Mouse (Mus musculus) liver, embryonic 11.5 days (tissue): ENCODE data around the gene Mybbp1a. TPM values are rescaled to one million over a fixed set of nuclear protein-coding genes. Genes with fewer than 3 reads are reported as not detected.

Source experiments
- ATAC-seq: fragments of 200-750 bp; cut with Nextera tagmentation; replicated peaks from 2 replicates; pipeline ENCODE4 v1.8.0; 2017; ENCODE audit warnings: moderate number of reproducible peaks, mild to moderate bottlenecking, moderate TSS enrichment, moderate library complexity; ENCODE audit not compliant: low FRiP score
- DNase-seq: peaks from one replicate; pipeline ENCODE4 v3.0.0-alpha.2; 2017; ENCODE audit warnings: low spot score
- H3K27ac ChIP-seq: fragments of 300-500 bp; sonication (generic); 2 replicates; pipeline ENCODE4 v1.5.1; 2014; ENCODE audit warnings: mild to moderate bottlenecking, low read depth, low read length, control low read depth
- H3K27me3 ChIP-seq: fragments of 300-500 bp; sonication (generic); replicated peaks from 2 replicates; pipeline ENCODE4 v1.6.1; 2014; ENCODE audit warnings: low read length, mixed read lengths; ENCODE audit not compliant: control insufficient read depth, insufficient read depth
- H3K36me3 ChIP-seq: fragments of 300-500 bp; sonication (generic); 2 replicates; pipeline ENCODE4 v1.6.1; 2014; ENCODE audit warnings: mild to moderate bottlenecking, low read length, moderate library complexity, mixed read lengths; ENCODE audit not compliant: control insufficient read depth, insufficient read depth
- H3K4me1 ChIP-seq: fragments of 300-500 bp; sonication (generic); replicated peaks from 2 replicates; pipeline ENCODE4 v1.6.1; 2014; ENCODE audit warnings: low read length, mixed read lengths; ENCODE audit not compliant: control insufficient read depth, insufficient read depth
- H3K4me2 ChIP-seq: fragments of 300-500 bp; sonication (generic); 2 replicates; pipeline ENCODE4 v1.6.1; 2014; ENCODE audit warnings: mild to moderate bottlenecking, control low read depth, moderate library complexity
- H3K4me3 ChIP-seq: fragments of 300-500 bp; sonication (generic); 2 replicates; pipeline ENCODE4 v1.5.1; 2014; ENCODE audit warnings: low read depth, low read length, control low read depth
- H3K9ac ChIP-seq: fragments of 300-500 bp; sonication (generic); 2 replicates; pipeline ENCODE4 v1.6.1; 2014; ENCODE audit warnings: low read depth, low read length, control low read depth
- H3K9me3 ChIP-seq: fragments of 300-500 bp; sonication (generic); 2 replicates; pipeline ENCODE4 v1.6.1; 2016; ENCODE audit warnings: low read length, inconsistent platforms, mixed read lengths; ENCODE audit not compliant: control insufficient read depth
- WGBS: fragments of 180-500 bp; shearing (Covaris S2); extraction: QIAGEN DNeasy Blood & Tissue Kit; methylation state at CpG from one replicate; pipeline ENCODE4 v1.1.7; 2014; 5-methylcytosine and 5-hydroxymethylcytosine counted together
- polyA plus RNA-seq: library from polyadenylated mRNA; unstranded; fragments of >200 nt; fragmentation: Nextera tagmentation; extraction: Ambion mirVana; gene quantifications from 2 replicates; pipeline ENCODE4 v1.2.1, GENCODE M21; 2014

Gene Mybbp1a
- polyA plus RNA-seq, 1 experiment from 2014 or later, result 263 TPM

GRCm38 (mm10) chr11:72464821-72465220, 23.7 kb downstream of the Mybbp1a start:
- ATAC-seq (no peak), DNase-seq (no peak)
- no peak overlapping the region for H3K4me3 ChIP-seq
- H3K27ac ChIP-seq, result no peak overlapping the region
- no peaks in the 10 kb centered on the region for H3K27me3 ChIP-seq
- WGBS, result 78% methylated on average over 3 of the region's 3 CpGs
- H3K9me3 ChIP-seq, result no peaks in the 10 kb centered on the region
- H3K4me1 ChIP-seq, result peaks cover 62% of the 10 kb centered on the region
- peaks cover 5% of the 10 kb centered on the region; the same call in 1 of the 2 replicates for H3K36me3 ChIP-seq
- H3K4me2 ChIP-seq, result no peak overlapping the region
- no peak overlapping the region for H3K9ac ChIP-seq

GRCm38 (mm10) chr11:72465978-72466693, 25.0 kb downstream of the Mybbp1a start:
- no peaks in the 10 kb centered on the region for H3K9me3 ChIP-seq
- peaks cover 5% of the 10 kb centered on the region; the same call in 1 of the 2 replicates for H3K36me3 ChIP-seq
- ATAC-seq, result peak; percentile 42; the same call in 1 of the 2 replicates
- peak overlapping the region; percentile 79 for H3K27ac ChIP-seq
- 63% methylated on average over 11 of the region's 11 CpGs for WGBS
- H3K4me1 ChIP-seq, result peaks cover 72% of the 10 kb centered on the region
- peak overlapping the region; percentile 58 for H3K4me2 ChIP-seq
- H3K27me3 ChIP-seq, result no peaks in the 10 kb centered on the region
- H3K4me3 ChIP-seq, result no peak overlapping the region
- DNase-seq, result no peak
- no peak overlapping the region; the same call in 1 of the 2 replicates for H3K9ac ChIP-seq

GRCm38 (mm10) chr11:72466694-72467507, 25.7 kb downstream of the Mybbp1a start:
- Histone ChIP-seq H3K27ac (peak overlapping the region; percentile 79), H3K36me3 (peaks cover 5% of the 10 kb centered on the region; the same call in 1 of the 2 replicates), H3K9me3 (no peaks in the 10 kb centered on the region), H3K4me2 (peak overlapping the region; percentile 58), H3K4me3 (no peak overlapping the region), H3K27me3 (no peaks in the 10 kb centered on the region), H3K9ac (peak overlapping the region; percentile 44), H3K4me1 (peaks cover 73% of the 10 kb centered on the region)
- DNase-seq (no peak), ATAC-seq (peak; percentile 84)
- 10% methylated on average over 11 of the region's 11 CpGs for WGBS

- Histone ChIP-seq H3K27ac (peak overlapping the region; percentile 47), H3K4me3 (no peak overlapping the region), H3K36me3 (no peaks in the 10 kb centered on the region), H3K27me3 (no peaks in the 10 kb centered on the region), H3K9me3 (no peaks in the 10 kb centered on the region), H3K9ac (no peak overlapping the region), H3K4me2 (no peak overlapping the region), H3K4me1 (peaks cover 70% of the 10 kb centered on the region)
- 80% methylated on average over 5 of the region's 5 CpGs for WGBS
- DNase-seq, result no peak
- ATAC-seq, result no peak
Observed at GRCm38 (mm10) chr11:72468525-72468924, 27.4 kb downstream of the Mybbp1a start.

GRCm38 (mm10) chr11:72469217-72469616, 28.1 kb downstream of the Mybbp1a start:
- no peaks in the 10 kb centered on the region for H3K27me3 ChIP-seq
- H3K27ac ChIP-seq, result 0 out of 2 replicates have a peak overlapping the region, but pooled peaks have one; percentile 9
- DNase-seq, result no peak
- peak; percentile 27; the same call in 1 of the 2 replicates for ATAC-seq
- H3K4me3 ChIP-seq, result no peak overlapping the region
- H3K9ac ChIP-seq, result no peak overlapping the region
- WGBS, result 33% methylated on average over 5 of the region's 5 CpGs
- no peaks in the 10 kb centered on the region; the same call in 1 of the 2 replicates for H3K36me3 ChIP-seq
- H3K4me2 ChIP-seq, result no peak overlapping the region
- H3K9me3 ChIP-seq, result no peaks in the 10 kb centered on the region
- H3K4me1 ChIP-seq, result peaks cover 72% of the 10 kb centered on the region

- Histone ChIP-seq H3K9me3 (no peaks in the 10 kb centered on the region), H3K4me3 (no peak overlapping the region), H3K27me3 (no peaks in the 10 kb centered on the region), H3K9ac (no peak overlapping the region), H3K4me2 (no peak overlapping the region), H3K36me3 (peaks cover 2% of the 10 kb centered on the region; the same call in 1 of the 2 replicates), H3K27ac (peak overlapping the region; percentile 54), H3K4me1 (peaks cover 80% of the 10 kb centered on the region)
- DNase-seq (no peak), ATAC-seq (no peak)
- 55% methylated on average over 4 of the region's 4 CpGs for WGBS
Observed at GRCm38 (mm10) chr11:72470004-72470403, 28.8 kb downstream of the Mybbp1a start.

GRCm38 (mm10) chr11:72471381-72471780, 30.2 kb downstream of the Mybbp1a start:
- Histone ChIP-seq H3K27ac (no peak overlapping the region), H3K36me3 (peaks cover 2% of the 10 kb centered on the region; the same call in 1 of the 2 replicates), H3K27me3 (no peaks in the 10 kb centered on the region), H3K4me1 (peaks cover 88% of the 10 kb centered on the region), H3K4me2 (no peak overlapping the region), H3K4me3 (no peak overlapping the region), H3K9ac (no peak overlapping the region), H3K9me3 (no peaks in the 10 kb centered on the region)
- 89% methylated on average over 6 of the region's 6 CpGs for WGBS
- no peak for ATAC-seq
- no peak for DNase-seq

- ATAC-seq (no peak), DNase-seq (no peak)
- peaks cover 88% of the 10 kb centered on the region for H3K4me1 ChIP-seq
- peak overlapping the region; percentile 28; the same call in 1 of the 2 replicates for H3K27ac ChIP-seq
- no peak overlapping the region for H3K4me3 ChIP-seq
- H3K4me2 ChIP-seq, result no peak overlapping the region
- H3K36me3 ChIP-seq, result peaks cover 2% of the 10 kb centered on the region; the same call in 1 of the 2 replicates
- no peaks in the 10 kb centered on the region for H3K27me3 ChIP-seq
- no peaks in the 10 kb centered on the region for H3K9me3 ChIP-seq
- no peak overlapping the region for H3K9ac ChIP-seq
- WGBS, result 88% methylated on average over 4 of the region's 4 CpGs
Observed at GRCm38 (mm10) chr11:72473540-72473939, 32.4 kb downstream of the Mybbp1a start.
